Mouse (Mus musculus) limb, embryonic 10.5 days (tissue): ENCODE results near the gene Prim2. TPM values are rescaled to one million over a fixed set of nuclear protein-coding genes. Genes with fewer than 3 reads are reported as not detected.
"Not testable (repeated sequence)": the region's sequence is repeated elsewhere in the genome, so short reads cannot be mapped to it uniquely, and the experiment has no call there.

Experiments
- DNase-seq: peaks from one replicate; pipeline ENCODE4 v3.0.0-alpha.2; 2017; ENCODE audit warnings: low spot score
- H3K27ac ChIP-seq: fragments of 300-500 bp; sonication (generic); 2 replicates; pipeline ENCODE4 v1.5.1; 2016; ENCODE audit warnings: mild to moderate bottlenecking
- H3K27me3 ChIP-seq: fragments of 300-500 bp; sonication (generic); 2 replicates; pipeline ENCODE4 v1.6.1; 2016; ENCODE audit warnings: low read depth, mild to moderate bottlenecking; ENCODE audit not compliant: poor library complexity, severe bottlenecking
- H3K36me3 ChIP-seq: fragments of 300-500 bp; sonication (generic); 2 replicates; pipeline ENCODE4 v1.6.1; 2016; ENCODE audit warnings: mild to moderate bottlenecking, moderate library complexity
- H3K4me1 ChIP-seq: fragments of 300-500 bp; sonication (generic); 2 replicates; pipeline ENCODE4 v1.6.1; 2016
- H3K4me3 ChIP-seq: fragments of 300-500 bp; sonication (generic); 2 replicates; pipeline ENCODE4 v1.5.1; 2016; ENCODE audit warnings: mild to moderate bottlenecking, moderate library complexity
- H3K9me3 ChIP-seq: fragments of 300-500 bp; sonication (generic); replicated peaks from 2 replicates; pipeline ENCODE4 v1.6.1; 2016; ENCODE audit warnings: mild to moderate bottlenecking
- WGBS: fragments of 180-500 bp; shearing (Covaris S2); methylation state at CpG from one replicate; pipeline ENCODE4 v1.1.7; 2016; 5-methylcytosine and 5-hydroxymethylcytosine counted together
- polyA plus RNA-seq: library from polyadenylated mRNA; unstranded; fragments of >200 nt; fragmentation: Nextera tagmentation; extraction: Ambion mirVana; gene quantifications from 2 replicates; pipeline ENCODE4 v1.2.1, GENCODE M21; 2016

Prim2 gene
- polyA plus RNA-seq, 1 experiment from 2014 or later = 54.5 TPM

GRCm38 (mm10) chr1:33647173-33647572 is 22.4 kb downstream of the Prim2 start:
- no peak for DNase-seq
- Histone ChIP-seq H3K4me1 (no peaks in the 10 kb centered on the region), H3K9me3 (no peaks in the 10 kb centered on the region), H3K36me3 (peaks cover 72% of the 10 kb centered on the region), H3K27ac (no peak overlapping the region), H3K27me3 (no peaks in the 10 kb centered on the region), H3K4me3 (no peak overlapping the region)
- 92% methylated on average over 4 of the region's 4 CpGs for WGBS

GRCm38 (mm10) chr1:33645689-33646088 is 23.9 kb downstream of the Prim2 start:
- Histone ChIP-seq H3K36me3 (peaks cover 72% of the 10 kb centered on the region), H3K4me3 (no peak overlapping the region), H3K9me3 (no peaks in the 10 kb centered on the region), H3K27me3 (no peaks in the 10 kb centered on the region), H3K27ac (no peak overlapping the region), H3K4me1 (no peaks in the 10 kb centered on the region)
- WGBS = 90% methylated on average over 1 of the region's 1 CpGs
- no peak for DNase-seq

GRCm38 (mm10) chr1:33641139-33641538 is 28.5 kb downstream of the Prim2 start:
- H3K27ac ChIP-seq = no peak overlapping the region
- H3K4me3 ChIP-seq = no peak overlapping the region
- no peaks in the 10 kb centered on the region for H3K9me3 ChIP-seq
- 86% methylated on average over 2 of the region's 2 CpGs for WGBS
- DNase-seq = no peak
- no peaks in the 10 kb centered on the region for H3K27me3 ChIP-seq
- H3K4me1 ChIP-seq = no peaks in the 10 kb centered on the region
- peaks cover 70% of the 10 kb centered on the region for H3K36me3 ChIP-seq

- no peaks in the 10 kb centered on the region for H3K9me3 ChIP-seq
- H3K36me3 ChIP-seq = peaks cover 71% of the 10 kb centered on the region
- H3K4me3 ChIP-seq = no peak overlapping the region
- no peak for DNase-seq
- H3K27ac ChIP-seq = no peak overlapping the region
- H3K4me1 ChIP-seq = no peaks in the 10 kb centered on the region
- H3K27me3 ChIP-seq = no peaks in the 10 kb centered on the region
- 98% methylated on average over 5 of the region's 5 CpGs for WGBS
These were observed 29.5 kb downstream of the Prim2 start for GRCm38 (mm10) chr1:33640089-33640488.

GRCm38 (mm10) chr1:33639234-33639633 is 30.4 kb downstream of the Prim2 start:
- no peaks in the 10 kb centered on the region for H3K4me1 ChIP-seq
- no peak overlapping the region for H3K4me3 ChIP-seq
- H3K9me3 ChIP-seq = no peaks in the 10 kb centered on the region
- no peak for DNase-seq
- 93% methylated on average over 7 of the region's 7 CpGs for WGBS
- H3K27ac ChIP-seq = no peak overlapping the region
- H3K36me3 ChIP-seq = peaks cover 68% of the 10 kb centered on the region
- no peaks in the 10 kb centered on the region for H3K27me3 ChIP-seq

- Histone ChIP-seq H3K27ac (no peak overlapping the region), H3K36me3 (peaks cover 75% of the 10 kb centered on the region), H3K9me3 (no peaks in the 10 kb centered on the region), H3K4me1 (no peaks in the 10 kb centered on the region), H3K4me3 (no peak overlapping the region), H3K27me3 (no peaks in the 10 kb centered on the region)
- 93% methylated on average over 14 of the region's 14 CpGs for WGBS
- no peak for DNase-seq
These were observed 31.8 kb downstream of the Prim2 start for GRCm38 (mm10) chr1:33637827-33638226.

- H3K27me3 ChIP-seq = no peaks in the 10 kb centered on the region
- DNase-seq = no peak
- no peaks in the 10 kb centered on the region for H3K4me1 ChIP-seq
- H3K4me3 ChIP-seq = no peak overlapping the region
- peaks cover 74% of the 10 kb centered on the region for H3K36me3 ChIP-seq
- H3K27ac ChIP-seq = no peak overlapping the region
- H3K9me3 ChIP-seq = no peaks in the 10 kb centered on the region
- 94% methylated on average over 10 of the region's 10 CpGs for WGBS
These were observed 33.0 kb downstream of the Prim2 start for GRCm38 (mm10) chr1:33636421-33637195.

- not testable (repeated sequence) for H3K4me3 ChIP-seq, H3K27me3 ChIP-seq, DNase-seq, H3K27ac ChIP-seq, H3K9me3 ChIP-seq, H3K4me1 ChIP-seq
- 85% methylated on average over 1 of the region's 1 CpGs for WGBS
- peaks cover 71% of the 10 kb centered on the region for H3K36me3 ChIP-seq
These were observed 38.5 kb downstream of the Prim2 start for GRCm38 (mm10) chr1:33631002-33631618.

GRCm38 (mm10) chr1:33627803-33628202 is 41.8 kb downstream of the Prim2 start:
- Histone ChIP-seq H3K4me3 (no peak overlapping the region), H3K27me3 (no peaks in the 10 kb centered on the region), H3K9me3 (no peaks in the 10 kb centered on the region), H3K36me3 (peaks cover 77% of the 10 kb centered on the region), H3K4me1 (no peaks in the 10 kb centered on the region), H3K27ac (no peak overlapping the region)
- WGBS = 89% methylated on average over 6 of the region's 6 CpGs
- no peak for DNase-seq

- no peak for DNase-seq
- Histone ChIP-seq H3K27me3 (no peaks in the 10 kb centered on the region), H3K4me3 (no peak overlapping the region), H3K36me3 (peaks cover 75% of the 10 kb centered on the region), H3K4me1 (no peaks in the 10 kb centered on the region), H3K9me3 (no peaks in the 10 kb centered on the region), H3K27ac (no peak overlapping the region)
- WGBS = 90% methylated on average over 2 of the region's 2 CpGs
These were observed 42.5 kb downstream of the Prim2 start for GRCm38 (mm10) chr1:33627070-33627469.

- no peak for DNase-seq
- Histone ChIP-seq H3K27me3 (no peaks in the 10 kb centered on the region), H3K4me3 (no peak overlapping the region), H3K9me3 (no peaks in the 10 kb centered on the region), H3K4me1 (no peaks in the 10 kb centered on the region), H3K36me3 (peaks cover 68% of the 10 kb centered on the region), H3K27ac (no peak overlapping the region)
- 98% methylated on average over 6 of the region's 6 CpGs for WGBS
These were observed 44.7 kb downstream of the Prim2 start for GRCm38 (mm10) chr1:33624900-33625299.

- no peak overlapping the region for H3K4me3 ChIP-seq
- WGBS = 92% methylated on average over 4 of the region's 4 CpGs
- DNase-seq = no peak
- no peaks in the 10 kb centered on the region for H3K27me3 ChIP-seq
- H3K9me3 ChIP-seq = no peaks in the 10 kb centered on the region
- no peak overlapping the region for H3K27ac ChIP-seq
- H3K36me3 ChIP-seq = peaks cover 63% of the 10 kb centered on the region
- no peaks in the 10 kb centered on the region for H3K4me1 ChIP-seq
These were observed 45.2 kb downstream of the Prim2 start for GRCm38 (mm10) chr1:33624441-33624840.

GRCm38 (mm10) chr1:33621791-33622190 is 47.8 kb downstream of the Prim2 start:
- DNase-seq = no peak
- Histone ChIP-seq H3K27ac (no peak overlapping the region), H3K9me3 (no peaks in the 10 kb centered on the region), H3K27me3 (no peaks in the 10 kb centered on the region), H3K4me1 (no peaks in the 10 kb centered on the region), H3K36me3 (peaks cover 49% of the 10 kb centered on the region), H3K4me3 (no peak overlapping the region)
- WGBS = 90% methylated on average over 10 of the region's 10 CpGs
